Mouse (Mus musculus) testis, adult 2 months (tissue): ENCODE results near the gene Pgpep1l. TPM values are rescaled to one million over a fixed set of nuclear protein-coding genes. Genes with fewer than 3 reads are reported as not detected.

Experiments used
- H3K27ac ChIP-seq: fragments of 200-500 bp; 2 replicates; pipeline ENCODE4 v1.5.1; 2012; ENCODE audit warnings: low read depth, low read length; ENCODE audit not compliant: control insufficient read depth, insufficient read depth
- H3K27me3 ChIP-seq: fragments of 200-500 bp; 2 replicates; pipeline ENCODE4 v1.6.1; 2012; ENCODE audit warnings: mild to moderate bottlenecking, low read length, moderate library complexity; ENCODE audit not compliant: control insufficient read depth, insufficient read depth
- H3K36me3 ChIP-seq: fragments of 200-500 bp; 2 replicates; pipeline ENCODE4 v1.6.1; 2012; ENCODE audit warnings: mild to moderate bottlenecking, low read length; ENCODE audit not compliant: control insufficient read depth, insufficient read depth
- H3K4me1 ChIP-seq: fragments of 200-500 bp; 2 replicates; pipeline ENCODE4 v1.6.1; 2012; ENCODE audit warnings: low read length; ENCODE audit not compliant: control insufficient read depth, insufficient read depth
- H3K4me3 ChIP-seq: fragments of 200-500 bp; 2 replicates; pipeline ENCODE4 v1.5.1; 2012; ENCODE audit warnings: low read depth, mild to moderate bottlenecking, low read length, moderate library complexity, mixed read lengths; ENCODE audit not compliant: control insufficient read depth
- CTCF ChIP-seq: fragments of 200-500 bp; IDR thresholded peaks from 2 replicates; pipeline ENCODE4 v1.5.1; 2012; ENCODE audit warnings: low read depth, mild to moderate bottlenecking, inconsistent platforms, low read length, moderate library complexity; ENCODE audit not compliant: control insufficient read depth, insufficient read depth, insufficient replicate concordance
- POLR2A ChIP-seq: fragments of 200-500 bp; IDR thresholded peaks from 2 replicates; pipeline ENCODE4 v1.6.1; 2012; ENCODE audit warnings: low read depth, mild to moderate bottlenecking, inconsistent platforms, low read length, moderate library complexity; ENCODE audit not compliant: control insufficient read depth
- polyA plus RNA-seq: library from polyadenylated mRNA; depleted of rRNA; stranded (reverse); fragments of >200 nt; gene quantifications from 2 replicates; pipeline ENCODE4 v1.2.3, GENCODE M21; 2012; rRNA removed

Gene Pgpep1l
- polyA plus RNA-seq, 1 experiment, result 0.11 TPM

DNA sequence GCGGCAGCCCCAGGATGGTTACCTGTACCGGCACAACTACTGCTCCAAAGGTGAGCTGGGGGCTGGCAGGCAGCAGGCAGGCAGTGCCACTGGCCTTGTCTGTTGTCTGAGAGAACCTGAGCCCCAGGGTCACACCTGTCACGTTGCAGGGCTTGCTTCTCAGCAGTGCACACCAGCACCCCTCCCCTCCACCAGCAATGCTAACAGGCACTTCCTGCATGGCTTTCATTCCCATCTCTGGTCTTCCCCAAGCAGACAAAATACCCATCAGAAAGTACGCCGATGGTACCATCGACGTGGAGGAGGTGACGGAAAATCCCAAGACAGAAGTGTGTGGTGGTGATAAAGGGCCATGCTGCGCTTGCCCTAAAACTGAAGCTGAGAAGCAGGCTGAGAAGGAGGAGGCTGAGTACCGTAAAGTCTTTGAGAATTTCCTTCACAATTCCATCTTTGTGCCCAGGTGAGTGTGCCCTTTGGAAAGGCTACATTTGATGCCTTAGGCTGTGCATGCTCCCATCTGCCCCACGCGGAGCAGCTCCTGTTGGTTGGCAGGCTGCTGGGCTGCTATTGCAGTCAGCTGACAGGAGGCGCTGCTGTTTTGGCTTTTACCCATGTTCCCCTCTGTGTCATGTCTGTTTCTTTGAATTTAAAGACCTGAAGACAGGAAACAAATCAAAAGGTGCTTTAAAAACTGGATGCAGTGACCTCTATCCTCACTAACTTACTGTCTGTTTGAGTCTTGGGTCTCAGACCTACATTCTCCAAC is 74.2 kb downstream of the Pgpep1l start:
- no peak for TF ChIP-seq POLR2A
- TF ChIP-seq CTCF, result no peak
- no peak overlapping the region for H3K27ac ChIP-seq
- H3K4me1 ChIP-seq, result no peaks in the 10 kb centered on the region
- H3K27me3 ChIP-seq, result no peaks in the 10 kb centered on the region
- H3K4me3 ChIP-seq, result no peak overlapping the region
- no peaks in the 10 kb centered on the region for H3K36me3 ChIP-seq

DNA sequence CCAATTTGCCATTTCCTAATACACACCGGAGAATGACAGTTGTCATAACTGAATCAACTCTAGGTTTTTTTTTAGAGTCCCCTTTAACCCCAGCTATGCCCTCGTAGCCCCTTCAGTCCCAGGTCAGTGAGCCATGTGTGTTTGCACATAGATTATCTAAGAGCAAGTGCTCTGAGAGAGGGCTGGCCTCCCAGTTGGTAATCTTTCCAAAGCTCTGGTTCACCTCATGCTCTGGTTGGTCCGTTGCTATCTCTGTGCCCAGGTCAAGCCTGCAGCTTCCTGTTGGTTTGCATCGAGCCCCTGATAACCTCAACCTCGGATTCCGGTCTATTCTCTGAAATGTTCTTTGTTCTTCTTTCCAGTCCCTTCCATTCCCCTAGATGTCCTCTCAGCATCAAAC is 74.8 kb downstream of the Pgpep1l start:
- H3K36me3 ChIP-seq, result no peaks in the 10 kb centered on the region
- TF ChIP-seq CTCF (no peak), POLR2A (no peak)
- no peaks in the 10 kb centered on the region for H3K27me3 ChIP-seq
- no peak overlapping the region for H3K4me3 ChIP-seq
- H3K4me1 ChIP-seq, result no peaks in the 10 kb centered on the region
- H3K27ac ChIP-seq, result no peak overlapping the region

Other genes starting within 250 kb of the Pgpep1l start
- 0.63 and 0.78 TPM in 2 replicates for gene Fam169b, start 9.6 kb upstream of the Pgpep1l start, polyA plus RNA-seq